Mouse (Mus musculus): Measurements from ENCODE around the gene Pnldc1.
"Not testable (repeated sequence)": the region's sequence is repeated elsewhere in the genome, so short reads cannot be mapped to it uniquely, and the experiment has no call there.

Gene Pnldc1

GRCm38 (mm10) chr17:12906436-12906835 lies 3.6 kb downstream of the Pnldc1 start:
- DNase-seq (ENCODE audit: low read depth, low spot score) = no peak

DNA sequence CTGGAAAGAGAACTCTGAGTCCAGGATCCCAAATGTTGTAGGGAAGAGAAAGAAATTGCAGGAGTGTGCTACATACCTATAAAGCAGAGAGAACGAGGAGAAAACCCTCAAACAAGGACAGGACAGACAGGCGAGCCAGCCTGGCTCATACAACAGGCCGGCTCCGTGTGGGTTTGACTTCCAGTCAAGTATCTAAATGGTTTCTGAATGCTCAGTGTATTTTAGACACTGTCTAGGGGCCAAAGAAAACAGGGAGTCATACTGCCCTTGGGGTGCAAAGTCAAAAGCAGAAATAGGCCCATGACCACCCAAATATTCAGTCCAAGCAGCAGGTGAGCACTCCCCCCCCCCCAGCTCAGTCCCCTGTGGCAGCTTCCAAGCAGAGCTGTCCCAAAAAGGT lies 4.2 kb downstream of the Pnldc1 start:
- DNase-seq (ENCODE audit: low read depth, low spot score) = no peak

GRCm38 (mm10) chr17:12904349-12904748 lies 5.7 kb downstream of the Pnldc1 start:
- no peak for DNase-seq (ENCODE audit: low read depth, low spot score)

DNA sequence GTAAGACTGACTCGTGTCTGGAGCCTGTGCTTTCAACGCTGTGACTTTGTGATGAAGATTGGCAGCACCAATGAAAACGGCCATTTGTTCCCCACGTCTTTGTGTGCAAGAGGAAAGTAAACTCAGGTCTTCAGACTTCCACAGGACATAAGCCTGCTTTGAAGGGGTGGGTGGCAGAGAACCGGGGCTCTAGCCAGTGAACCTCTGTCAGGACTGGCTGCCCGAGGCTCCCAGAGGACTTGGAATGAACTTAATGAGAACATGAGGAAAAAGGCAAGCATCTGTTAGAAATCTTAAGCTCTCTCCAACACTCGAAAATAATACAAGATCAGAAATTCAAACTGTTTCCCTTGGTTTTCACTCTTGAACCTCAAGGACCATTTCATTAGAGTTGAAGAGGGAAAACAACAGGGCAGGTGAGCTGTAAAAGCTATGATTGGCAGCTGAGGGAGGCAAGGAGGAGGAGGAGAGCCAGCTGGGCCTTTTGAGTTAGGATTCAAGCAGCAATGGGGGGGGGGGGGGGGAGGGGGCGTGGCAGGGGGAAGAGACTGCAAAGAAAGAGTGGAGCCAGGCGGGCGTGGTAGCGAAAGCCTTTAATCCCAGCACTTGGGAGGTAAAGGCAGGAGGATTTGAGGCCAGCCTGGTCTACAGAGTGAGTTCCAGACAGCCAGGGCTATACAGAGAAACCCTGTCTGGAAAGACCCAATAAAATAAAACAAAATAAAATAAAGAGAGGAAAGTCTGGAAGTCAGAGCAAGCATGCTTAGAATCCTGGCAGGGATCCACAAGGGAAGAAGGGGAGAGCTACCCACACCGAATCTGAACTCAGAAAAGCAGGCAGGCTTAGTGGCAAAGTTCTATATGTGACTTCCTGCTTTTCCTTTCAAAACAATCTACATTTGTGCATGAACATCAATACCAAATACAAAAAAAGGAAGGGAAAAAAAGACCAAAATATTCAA lies 6.4 kb downstream of the Pnldc1 start:
- no peak for DNase-seq (ENCODE audit: low read depth, low spot score)

- DNase-seq (ENCODE audit: low read depth, low spot score) = no peak
These were observed 7.7 kb downstream of the Pnldc1 start for GRCm38 (mm10) chr17:12902291-12902690.

- DNase-seq (ENCODE audit: low read depth, low spot score) = not testable (repeated sequence)
These were observed 11.4 kb downstream of the Pnldc1 start for GRCm38 (mm10) chr17:12898607-12899006.

DNA sequence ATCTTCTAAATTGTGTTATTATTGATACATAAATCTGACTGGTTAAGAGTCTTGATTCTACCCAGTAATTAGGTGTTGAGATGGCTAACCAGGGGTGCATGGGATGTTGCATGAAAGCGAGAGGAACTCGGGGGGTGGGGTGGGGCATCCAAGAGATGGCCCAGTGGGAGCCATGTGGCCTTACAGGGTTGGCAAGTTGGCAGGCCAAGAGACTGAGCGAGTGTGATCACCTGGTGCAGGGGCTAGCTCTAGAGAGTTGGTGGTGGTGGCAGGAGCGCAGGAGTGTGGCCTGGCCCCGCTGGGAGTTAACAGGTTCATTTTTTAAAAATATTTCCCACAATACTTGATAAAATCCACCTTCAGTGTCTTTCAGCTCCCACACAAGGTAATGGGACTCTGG lies 12.4 kb downstream of the Pnldc1 start:
- DNase-seq (ENCODE audit: low read depth, low spot score) = no peak

DNA sequence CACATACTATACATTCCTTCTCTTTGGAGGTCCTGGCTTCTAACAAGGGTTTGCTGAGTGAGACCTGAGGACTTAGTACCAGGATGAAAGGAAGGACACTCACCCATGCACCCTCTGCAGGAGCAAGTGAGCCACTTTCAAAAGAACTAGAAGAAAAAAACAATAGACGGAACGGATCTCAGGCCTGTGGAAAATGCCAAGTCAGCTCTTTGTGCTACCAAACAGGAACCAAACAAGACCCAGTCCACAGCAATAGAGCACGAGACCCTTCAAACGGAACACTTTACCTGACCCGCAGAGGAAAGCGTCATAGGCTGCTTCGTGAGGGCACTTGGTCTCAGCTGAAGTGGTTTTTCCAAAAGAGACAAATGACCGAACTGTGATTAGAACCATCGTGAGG lies 18.0 kb downstream of the Pnldc1 start:
- DNase-seq (ENCODE audit: low read depth, low spot score) = no peak

- DNase-seq (ENCODE audit: low read depth, low spot score) = no peak
These were observed 19.0 kb downstream of the Pnldc1 start for GRCm38 (mm10) chr17:12891054-12891453.

DNA sequence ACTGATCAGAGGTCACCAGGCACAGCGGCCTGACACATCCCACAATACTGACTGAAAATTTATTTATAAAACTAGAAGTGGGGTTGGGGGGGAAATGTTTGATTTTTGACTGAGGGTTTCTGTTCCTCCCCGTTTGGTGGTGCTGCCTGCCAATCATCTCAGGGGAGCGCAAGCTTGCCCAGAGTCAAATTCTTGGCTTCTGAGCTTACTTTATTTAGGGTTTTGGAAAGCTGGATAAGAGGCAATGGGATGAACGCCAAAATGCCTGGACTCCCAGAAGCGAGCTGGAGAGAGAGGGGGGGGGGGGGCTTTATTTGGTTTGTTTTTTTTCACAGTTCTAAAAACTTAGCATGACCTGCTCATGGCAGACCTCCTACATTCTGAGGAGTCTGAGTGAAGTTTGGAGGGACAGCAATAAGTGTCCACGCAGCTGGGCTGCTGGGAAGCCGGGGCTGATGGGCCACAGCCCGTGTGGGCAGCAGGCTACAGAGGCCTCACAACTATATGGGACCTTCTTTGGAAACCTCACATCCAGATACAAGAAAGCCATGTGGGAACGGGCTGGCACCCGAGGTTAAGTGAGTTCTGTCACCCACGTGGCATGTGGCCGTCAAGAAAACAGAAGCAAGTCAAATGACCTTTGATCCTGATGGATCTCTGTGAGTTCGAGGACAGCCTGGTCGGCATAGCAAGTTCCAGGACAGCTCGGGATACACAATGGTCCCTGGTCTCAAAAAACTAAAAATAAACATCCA lies 22.8 kb downstream of the Pnldc1 start:
- DNase-seq (ENCODE audit: low read depth, low spot score) = no peak

DNA sequence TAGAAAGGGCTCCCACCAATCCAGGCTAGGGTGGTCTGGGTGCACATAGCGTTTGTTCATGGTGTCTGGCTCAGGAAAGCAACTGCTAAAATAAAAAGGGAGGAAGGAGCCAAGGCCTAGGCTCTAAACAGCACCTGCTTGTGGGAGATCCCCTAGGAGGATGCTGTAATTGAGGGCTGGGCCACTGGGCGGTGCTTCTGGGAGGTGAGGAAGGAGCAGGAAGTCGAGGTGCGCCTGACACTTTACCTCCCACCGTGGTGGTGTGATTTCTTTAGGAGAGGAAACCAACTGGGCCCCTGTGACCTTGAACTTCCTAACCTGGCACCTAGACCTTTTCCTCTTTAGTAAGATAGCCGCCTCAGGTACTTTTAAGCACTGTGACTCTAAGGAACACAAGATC lies 23.4 kb downstream of the Pnldc1 start:
- no peak for DNase-seq (ENCODE audit: low read depth, low spot score)

- no peak for DNase-seq (ENCODE audit: low read depth, low spot score)
These were observed 28.8 kb downstream of the Pnldc1 start for GRCm38 (mm10) chr17:12881216-12881615.

DNA sequence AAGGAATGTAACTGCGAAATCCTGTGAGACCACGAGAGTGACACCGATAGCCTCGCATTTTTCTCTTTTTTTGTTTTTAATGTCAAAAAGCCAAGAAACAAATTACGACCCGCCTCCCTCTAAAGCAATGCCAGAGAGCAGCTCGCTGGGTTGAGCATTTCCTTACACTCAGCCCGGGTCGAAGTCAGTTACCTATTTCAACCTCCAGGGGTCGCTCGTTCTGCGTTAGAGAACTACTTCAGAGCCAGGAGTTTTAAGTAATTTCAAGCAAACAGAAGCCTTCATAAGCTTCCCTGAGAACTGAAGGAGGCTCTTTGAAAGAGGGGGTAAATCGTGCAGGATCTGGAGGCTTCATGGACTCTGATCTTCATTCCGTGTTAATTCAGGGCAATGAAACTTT lies 29.9 kb downstream of the Pnldc1 start:
- DNase-seq (ENCODE audit: low read depth, low spot score) = peak; percentile 61

- no peak for DNase-seq (ENCODE audit: low read depth, low spot score)
These were observed 34.3 kb downstream of the Pnldc1 start, which contains the start of gene Mrgprh for GRCm38 (mm10) chr17:12875734-12876133. TSS of gene Mrgprh (plus strand) at chr17:12876034.

GRCm38 (mm10) chr17:12872275-12873028 lies 37.6 kb downstream of the Pnldc1 start:
- no peak for DNase-seq (ENCODE audit: low read depth, low spot score)

DNA sequence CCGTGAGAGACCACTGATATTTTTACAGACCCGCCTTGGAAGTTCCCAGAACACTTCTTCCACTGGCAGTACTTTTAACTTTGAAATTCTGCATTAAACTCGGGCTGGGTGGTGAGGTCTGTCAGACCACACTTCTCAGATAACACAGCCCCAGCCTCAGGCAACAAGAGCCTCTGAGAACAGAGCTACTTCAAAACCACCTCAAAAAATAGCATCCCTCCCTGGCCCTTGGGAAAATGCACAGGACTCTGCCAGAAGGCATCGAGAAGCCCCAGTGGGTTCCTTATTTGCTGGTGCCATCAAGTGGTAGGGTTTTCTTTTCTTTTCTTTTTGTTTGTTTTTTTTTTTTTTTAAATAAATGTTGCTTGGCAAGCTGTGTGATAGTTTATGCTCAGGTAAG lies 41.4 kb downstream of the Pnldc1 start:
- no peak for DNase-seq (ENCODE audit: low read depth, low spot score)

DNA sequence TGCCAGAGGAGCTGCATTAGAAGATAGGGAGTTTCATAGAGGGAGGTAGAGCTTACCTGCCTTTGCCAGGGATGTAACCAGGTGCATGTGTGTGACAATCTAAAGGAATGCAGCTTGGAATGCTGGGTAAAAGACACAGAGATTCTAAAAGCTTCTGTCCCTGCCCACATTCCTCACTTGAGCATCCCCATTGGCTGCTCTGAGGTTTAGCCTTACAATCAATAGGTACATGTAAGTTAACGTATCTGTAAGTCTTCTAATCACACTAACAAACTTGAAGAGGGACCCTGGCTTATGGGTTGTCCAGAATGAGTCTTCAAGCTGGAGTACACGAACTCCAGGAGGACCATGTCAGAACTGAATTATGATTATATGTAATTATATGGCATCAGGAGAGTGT lies 42.0 kb downstream of the Pnldc1 start, which contains the start of gene Mas1:
Gene Mas1 (minus strand): TSS at position 101 of the 400 bp plus-strand sequence.
- no peak for DNase-seq (ENCODE audit: low read depth, low spot score)

DNA sequence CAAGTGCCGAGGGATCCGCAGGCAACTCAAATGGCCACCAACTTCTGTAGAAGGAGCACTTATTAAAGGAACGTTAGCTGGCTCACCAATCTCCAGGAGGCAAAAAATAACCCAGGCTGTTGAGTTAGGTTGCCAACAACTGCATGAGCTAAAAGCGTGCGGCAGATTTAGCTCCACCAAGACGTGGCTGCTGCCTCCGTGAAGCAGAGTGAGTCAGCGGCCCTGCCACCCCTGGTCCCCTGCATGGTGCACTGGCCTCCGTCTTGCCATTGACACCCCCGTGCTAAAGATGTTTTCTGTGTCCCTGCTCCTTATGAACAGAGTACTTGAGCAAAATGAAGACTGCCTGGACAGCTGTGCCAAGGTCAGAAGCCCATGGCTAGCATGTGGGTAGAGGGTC lies 43.2 kb downstream of the Pnldc1 start:
- DNase-seq (ENCODE audit: low read depth, low spot score) = no peak

DNA sequence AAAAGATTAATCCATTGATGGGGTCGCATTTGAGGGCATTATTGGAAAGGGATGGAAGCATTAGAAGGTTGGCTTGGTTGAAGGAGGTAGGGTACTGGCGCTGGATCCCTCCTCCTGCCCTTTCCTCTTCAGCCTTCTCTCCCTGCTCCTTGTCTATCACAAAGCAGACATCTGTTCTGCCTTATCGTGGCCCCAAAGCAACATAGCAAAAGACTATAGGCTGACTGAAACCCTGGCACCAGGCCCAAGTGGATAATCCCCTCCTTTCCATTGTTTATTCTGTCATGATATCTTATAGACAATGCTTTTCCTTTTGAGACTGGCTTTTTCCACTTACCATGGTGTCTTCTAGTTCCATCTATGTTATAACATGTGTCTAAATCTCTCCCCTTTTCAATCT lies 44.6 kb downstream of the Pnldc1 start:
- no peak for DNase-seq (ENCODE audit: low read depth, low spot score)

DNA sequence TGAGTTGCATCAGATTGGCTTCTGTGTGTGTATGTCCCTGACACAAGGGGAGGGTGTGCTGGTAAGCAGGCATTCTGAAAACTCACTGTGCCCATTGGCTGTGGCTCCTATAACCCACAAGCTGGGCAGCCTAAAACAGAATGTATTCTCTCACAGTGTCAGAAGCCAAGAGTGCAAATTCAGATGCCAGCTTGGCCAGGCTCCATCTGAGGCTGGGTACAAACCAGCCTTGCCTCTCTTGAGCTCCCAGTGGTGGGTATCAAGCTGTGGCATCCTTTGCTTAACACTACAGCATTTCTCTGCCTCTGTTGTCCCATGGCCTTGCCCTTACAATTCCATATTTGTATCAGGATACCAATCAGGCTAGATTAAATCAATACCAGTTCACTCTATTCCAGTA lies 45.9 kb downstream of the Pnldc1 start:
- DNase-seq (ENCODE audit: low read depth, low spot score) = no peak

DNA sequence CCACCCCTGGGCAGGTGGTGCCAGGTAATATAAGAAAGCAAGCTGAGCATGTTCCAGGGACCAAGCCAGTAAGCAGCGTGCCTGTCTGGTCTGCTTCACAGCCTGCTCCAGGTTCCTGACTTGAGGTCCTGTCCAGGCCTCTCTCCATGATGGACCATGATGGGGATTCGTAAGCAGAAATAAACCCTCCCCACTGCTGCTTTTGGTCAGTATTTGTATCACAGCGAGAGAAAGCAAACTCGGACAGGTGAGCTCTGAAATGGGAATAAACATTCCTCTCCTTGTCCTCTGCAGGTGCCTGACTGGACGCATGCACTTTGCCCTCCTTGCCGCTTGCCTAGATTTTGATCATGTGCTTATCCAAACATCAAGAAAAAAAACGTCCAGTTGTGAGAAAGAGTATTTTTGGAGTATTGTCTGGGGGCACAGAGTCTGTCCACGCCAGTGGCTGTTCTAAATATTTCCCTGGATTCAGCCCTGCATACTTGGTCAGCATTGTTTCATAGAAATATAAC lies 51.0 kb downstream of the Pnldc1 start:
- DNase-seq (ENCODE audit: low read depth, low spot score) = no peak

- no peak for DNase-seq (ENCODE audit: low read depth, low spot score)
These were observed 52.0 kb downstream of the Pnldc1 start for GRCm38 (mm10) chr17:12858072-12858471.
